In the genomic region with DNA sequence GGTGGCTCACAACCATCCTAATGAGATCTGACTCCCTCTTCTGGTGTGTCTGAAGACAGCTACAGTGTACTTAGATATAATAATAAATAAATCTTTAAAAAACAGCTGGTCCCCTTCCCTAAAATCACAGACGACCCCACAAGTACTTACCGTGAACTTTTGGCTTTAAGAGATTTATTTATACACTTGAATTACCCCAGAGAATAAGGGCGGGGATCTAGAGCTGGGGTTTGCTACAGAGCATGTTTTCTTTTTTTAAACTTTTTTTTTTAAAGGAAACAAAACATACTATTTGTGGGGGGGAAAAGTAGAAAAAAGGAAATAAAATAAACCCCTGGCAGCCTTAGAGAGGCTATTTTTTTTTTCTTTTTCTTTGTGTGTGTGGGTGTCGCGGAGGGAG, we compare ENCODE assay signal across 9 mouse cellular contexts. TPM values are rescaled to one million over a fixed set of nuclear protein-coding genes. Genes with fewer than 3 reads are reported as not detected.
DNase-seq lines count a peak whose midpoint lies in the region; ATAC-seq and TF ChIP-seq lines count a peak whose summit lies in the region.
"Had no signal": no experiment of that assay in that cellular context is flagged by ENCODE, and none has a peak within 500 bp of the region (broad histone marks: within the 10 kb centered on the region; RNA-seq: fewer than 3 reads in every experiment).

No protein-coding gene starts in this region.

- H3K4me1 ChIP-seq in kidney, embryonic 16.5 days (ENCODE audit: insufficient read depth, low read length) = peaks cover 39% of the 10 kb centered on the region
- peaks cover 32% of the 10 kb centered on the region for H3K4me1 ChIP-seq in forebrain, embryonic 10.5 days
- peaks cover 16% of the 10 kb centered on the region for H3K4me1 ChIP-seq in intestine, embryonic 16.5 days (ENCODE audit: control insufficient read depth, insufficient read depth, low read length)

- TF ChIP-seq POLR2A in myocyte (IDR thresholded peaks at IDR 0.05; ENCODE audit: insufficient read length, low read depth) = no peak

- peak overlapping the region; percentile 91 for H3K27ac ChIP-seq in kidney, embryonic 16.5 days (ENCODE audit: low read length)
- H3K27ac ChIP-seq in forebrain, embryonic 10.5 days = peak overlapping the region; percentile 91
- peak overlapping the region; percentile 82 for H3K27ac ChIP-seq in intestine, embryonic 16.5 days (ENCODE audit: low read length)

- 5% methylated on average over 5 of the region's 5 CpGs for WGBS in kidney, embryonic 16.5 days
- WGBS in forebrain, embryonic 10.5 days = 53% methylated on average over 5 of the region's 5 CpGs
- WGBS in intestine, embryonic 16.5 days = 26% methylated on average over 5 of the region's 5 CpGs

- no peaks in the 10 kb centered on the region for H3K27me3 ChIP-seq in kidney, embryonic 16.5 days (ENCODE audit: insufficient read depth, low read length)
- no peaks in the 10 kb centered on the region for H3K27me3 ChIP-seq in forebrain, embryonic 10.5 days (ENCODE audit: poor library complexity, severe bottlenecking)
- no peaks in the 10 kb centered on the region for H3K27me3 ChIP-seq in intestine, embryonic 16.5 days (replicated peaks; ENCODE audit: control insufficient read depth, insufficient read depth, low read length)
- no peaks in the 10 kb centered on the region for H3K27me3 ChIP-seq in myocyte (ENCODE audit: control insufficient read depth, insufficient read depth, insufficient read length)

- H3K4me3 ChIP-seq in kidney, embryonic 16.5 days (ENCODE audit: low read length) = no peak overlapping the region
- peak overlapping the region; percentile 26 for H3K4me3 ChIP-seq in forebrain, embryonic 10.5 days
- H3K4me3 ChIP-seq in intestine, embryonic 16.5 days (ENCODE audit: low read length) = no peak overlapping the region
- no peak overlapping the region for H3K4me3 ChIP-seq in myocyte

- peak overlapping the region; percentile 47 for H3K4me2 ChIP-seq in kidney, embryonic 16.5 days (replicated peaks; ENCODE audit: low read depth, low read length)
- peak overlapping the region; percentile 28; the same call in 1 of the 2 replicates for H3K4me2 ChIP-seq in intestine, embryonic 16.5 days (ENCODE audit: low read depth, low read length)
- peak overlapping the region; percentile 66 for H3K4me2 ChIP-seq in myocyte (ENCODE audit: low read depth)

- peaks cover 15% of the 10 kb centered on the region; the same call in 1 of the 2 replicates for H3K36me3 ChIP-seq in kidney, embryonic 16.5 days (ENCODE audit: insufficient read depth, low read length)
- H3K36me3 ChIP-seq in forebrain, embryonic 10.5 days (replicated peaks) = peaks cover 39% of the 10 kb centered on the region
- H3K36me3 ChIP-seq in intestine, embryonic 16.5 days (ENCODE audit: control insufficient read depth, insufficient read depth, low read length) = no peaks in the 10 kb centered on the region
- H3K36me3 ChIP-seq in myocyte (ENCODE audit: control insufficient read depth, insufficient read depth) = peaks cover 4% of the 10 kb centered on the region

- peak overlapping the region; percentile 50 for H3K9ac ChIP-seq in kidney, embryonic 16.5 days (replicated peaks; ENCODE audit: low read length)
- H3K9ac ChIP-seq in intestine, embryonic 16.5 days (ENCODE audit: low read depth, low read length) = no peak overlapping the region

- H3K9me3 ChIP-seq in kidney, embryonic 16.5 days (ENCODE audit: low read length) = no peaks in the 10 kb centered on the region
- H3K9me3 ChIP-seq in forebrain, embryonic 10.5 days = no peaks in the 10 kb centered on the region
- no peaks in the 10 kb centered on the region for H3K9me3 ChIP-seq in intestine, embryonic 16.5 days (ENCODE audit: control insufficient read depth, low read length)

- ATAC-seq in kidney, embryonic 16.5 days (ENCODE audit: low FRiP score, low TSS enrichment) = no peak
- ATAC-seq in intestine, embryonic 16.5 days = no peak

- no peak overlapping the region for H3ac ChIP-seq in myocyte (ENCODE audit: control insufficient read depth, insufficient read length)

- DNase-seq in kidney, adult 11 months = no peak
- DNase-seq in forebrain, embryonic 10.5 days (ENCODE audit: extremely low spot score, low spot score) = no peak
- no peak for DNase-seq in adrenal gland, postnatal 25 days
- DNase-seq in adrenal gland, postnatal 36 days = no peak
- DNase-seq in layer of hippocampus, adult 9-11 months = no peak
- DNase-seq: layer of hippocampus, postnatal 36 days had no signal

- no peaks in the 10 kb centered on the region for H3K79me2 ChIP-seq in myocyte (ENCODE audit: control insufficient read depth, insufficient read depth)

TF ChIP-seq in myocyte, 11 proteins besides CTCF, POLR2A, EP300 and RAD21:
- TF ChIP-seq CEBPB (IDR thresholded peaks at IDR 0.05; ENCODE audit: insufficient read depth, poor library complexity, severe bottlenecking) (no peak), USF1 (IDR thresholded peaks at IDR 0.05; ENCODE audit: low read depth) (no peak), MYOG (IDR thresholded peaks at IDR 0.05; ENCODE audit: control insufficient read depth in 1 of 3, insufficient read depth in 1 of 3, insufficient read length in 2 of 3, low read depth in 2 of 3) (no peak), MAX (IDR thresholded peaks at IDR 0.05; ENCODE audit: low read depth) (no peak), E2F4 (IDR thresholded peaks at IDR 0.05; ENCODE audit: insufficient read depth) (no peak), MYOD1 (IDR thresholded peaks at IDR 0.05; ENCODE audit: control insufficient read depth in 1 of 3, insufficient read length in 2 of 3, low read depth in 2 of 3) (no peak), TCF12 (IDR thresholded peaks at IDR 0.05; ENCODE audit: insufficient read depth, poor library complexity, severe bottlenecking) (no peak), REST (IDR thresholded peaks at IDR 0.05; ENCODE audit: insufficient read depth, insufficient read length) (no peak), TCF3 (IDR thresholded peaks at IDR 0.05; ENCODE audit: insufficient read length, low read depth) (no peak), POLR2AphosphoS2 (IDR thresholded peaks at IDR 0.05; ENCODE audit: insufficient read length, low read depth) (no peak), SRF (IDR thresholded peaks at IDR 0.05; ENCODE audit: control insufficient read depth, insufficient read length, low read depth) (no peak)

RNA-seq across cellular contexts. Expression of a gene that starts 27.4 kb away (rescaled TPM):
- 634 and 653 TPM in 2 replicates for polyA plus RNA-seq in kidney, embryonic 16.5 days (2015; fragmentation: Nextera tagmentation; extraction: Ambion mirVana)
- polyA plus RNA-seq in forebrain, embryonic 10.5 days (2016; fragmentation: Nextera tagmentation; extraction: Ambion mirVana) = 267 and 272 TPM in 2 replicates
- polyA plus RNA-seq in intestine, embryonic 16.5 days (2015; fragmentation: Nextera tagmentation; extraction: Ambion mirVana) = 726 and 829 TPM in 2 replicates
- 691 TPM for polyA plus RNA-seq in myocyte (2012; fragmentation: generic; extraction: Trizol)
- 719 and 813 TPM in 2 replicates for total RNA-seq in adrenal gland, postnatal 25 days (2021)
- total RNA-seq in adrenal gland, postnatal 36 days (2021) = 100 to 1,000 TPM; 506 to 839 TPM

RNA-seq across cellular contexts. Expression of a gene that starts 37.4 kb away (rescaled TPM):
- polyA plus RNA-seq in kidney, embryonic 16.5 days (2015; fragmentation: Nextera tagmentation; extraction: Ambion mirVana) = 9.3 and 10.9 TPM in 2 replicates
- 10.9 and 13.7 TPM in 2 replicates for polyA plus RNA-seq in forebrain, embryonic 10.5 days (2016; fragmentation: Nextera tagmentation; extraction: Ambion mirVana)
- polyA plus RNA-seq in intestine, embryonic 16.5 days (2015; fragmentation: Nextera tagmentation; extraction: Ambion mirVana) = 5.8 and 6.5 TPM in 2 replicates
- 40.9 TPM for polyA plus RNA-seq in myocyte (2012; fragmentation: generic; extraction: Trizol)
- total RNA-seq in adrenal gland, postnatal 25 days (2021) = 40.6 and 42.1 TPM in 2 replicates
- total RNA-seq in adrenal gland, postnatal 36 days (2021) = 10 to 100 TPM; 30.4 to 36.0 TPM

RNA-seq across cellular contexts. Expression of a gene that starts 49.8 kb away (rescaled TPM):
- 27.1 and 29.8 TPM in 2 replicates for polyA plus RNA-seq in kidney, embryonic 16.5 days (2015; fragmentation: Nextera tagmentation; extraction: Ambion mirVana)
- 14.3 and 16.9 TPM in 2 replicates for polyA plus RNA-seq in forebrain, embryonic 10.5 days (2016; fragmentation: Nextera tagmentation; extraction: Ambion mirVana)
- 10.6 and 10.8 TPM in 2 replicates for polyA plus RNA-seq in intestine, embryonic 16.5 days (2015; fragmentation: Nextera tagmentation; extraction: Ambion mirVana)
- 62.6 TPM for polyA plus RNA-seq in myocyte (2012; fragmentation: generic; extraction: Trizol)
- total RNA-seq in adrenal gland, postnatal 25 days (2021) = 16.4 and 24.1 TPM in 2 replicates
- total RNA-seq in adrenal gland, postnatal 36 days (2021) = 10 to 100 TPM; 17.3 to 22.1 TPM

RNA-seq across cellular contexts. Expression of a gene that starts 54.4 kb away (rescaled TPM):
- 16.8 and 18.2 TPM in 2 replicates for polyA plus RNA-seq in kidney, embryonic 16.5 days (2015; fragmentation: Nextera tagmentation; extraction: Ambion mirVana)
- 19.6 and 20.5 TPM in 2 replicates for polyA plus RNA-seq in forebrain, embryonic 10.5 days (2016; fragmentation: Nextera tagmentation; extraction: Ambion mirVana)
- polyA plus RNA-seq in intestine, embryonic 16.5 days (2015; fragmentation: Nextera tagmentation; extraction: Ambion mirVana) = 14.3 and 16.2 TPM in 2 replicates
- polyA plus RNA-seq in myocyte (2012; fragmentation: generic; extraction: Trizol) = 11.8 TPM
- total RNA-seq in adrenal gland, postnatal 25 days (2021) = 6.2 and 7.7 TPM in 2 replicates
- 1 to 10 TPM; 5.3 to 6.6 TPM for total RNA-seq in adrenal gland, postnatal 36 days (2021)
